Mouse (Mus musculus): Measurements from ENCODE around the gene Prelp.

DNA sequence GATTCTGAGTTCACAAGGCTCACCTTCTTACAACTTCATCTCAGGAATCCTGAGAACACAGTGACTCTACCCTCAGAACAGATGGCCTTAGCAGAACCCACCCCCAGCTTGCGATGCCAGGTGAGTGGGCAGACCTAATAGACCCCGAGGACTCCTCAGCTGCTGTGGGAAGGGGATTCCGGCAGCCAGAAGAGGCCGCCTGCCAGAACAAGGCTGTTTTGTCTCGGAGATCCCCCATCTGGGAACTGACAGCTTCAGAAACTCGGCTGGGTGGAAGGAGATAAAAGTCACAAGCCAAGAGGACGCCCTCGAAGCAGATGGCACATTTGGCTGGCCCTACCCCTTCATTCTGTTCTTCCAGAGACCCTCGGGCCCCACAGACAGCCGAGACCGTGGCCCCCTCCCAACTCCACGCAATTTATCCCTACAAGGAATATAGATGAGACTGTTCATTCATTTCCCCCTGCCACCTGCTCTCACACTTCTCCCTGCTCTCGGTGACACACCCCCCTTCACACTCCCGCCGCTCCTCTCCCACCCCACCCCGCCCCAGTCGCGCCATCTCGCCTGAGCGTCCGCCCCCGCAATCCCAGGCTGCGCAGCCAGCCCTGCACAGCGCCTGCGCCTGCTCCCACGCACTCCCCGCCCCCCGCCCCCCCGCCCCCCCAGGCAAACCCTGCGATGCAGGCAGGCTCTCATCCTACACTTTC is 13.1 kb downstream of the Prelp start, which contains the start of gene Optc:
- TF ChIP-seq POLR2A (IDR thresholded peaks at IDR 0.05; ENCODE audit: insufficient read depth, low read depth, low read length) (no peak), EP300 (IDR thresholded peaks at IDR 0.05; ENCODE audit: insufficient read depth, low read depth, low read length) (no peak)
